In genomic region chr4:131112536-131112935, GRCm38 (mm10) we compare ENCODE assay signal across 18 mouse cellular contexts.
DNase-seq lines count a peak whose midpoint lies in the region; ATAC-seq and TF ChIP-seq lines count a peak whose summit lies in the region.
"Had no signal": no experiment of that assay in that cellular context is flagged by ENCODE, and none has a peak within 500 bp of the region (broad histone marks: within the 10 kb centered on the region; RNA-seq: fewer than 3 reads in every experiment).

No protein-coding gene starts in this region.

- no peak overlapping the region for H3K4me3 ChIP-seq in forebrain, embryonic 13.5 days
- H3K4me3 ChIP-seq in forebrain, postnatal 0 days (ENCODE audit: low read depth, low read length): no peak overlapping the region
- no peak overlapping the region for H3K4me3 ChIP-seq in neural tube, embryonic 11.5 days (ENCODE audit: low read depth, low read length)
- H3K4me3 ChIP-seq: embryonic facial prominence, embryonic 10.5 days; embryonic facial prominence, embryonic 12.5 days; forebrain, embryonic 15.5 days had no signal

- peak; percentile 10 for DNase-seq in cerebellum, adult 9-11 months
- DNase-seq in cerebellum, postnatal 14 days: no peak
- DNase-seq in forebrain, postnatal 0 days: no peak
- peak; percentile 7 for DNase-seq in neural tube, embryonic 11.5 days (ENCODE audit: low spot score)
- no peak for DNase-seq in neural tube, embryonic 10.5 days (ENCODE audit: extremely low spot score, low spot score)
- peak; percentile 53 for DNase-seq in brain, embryonic 14.5 days (ENCODE audit: low read depth)
- no peak for DNase-seq in ovary, postnatal 10 days (ENCODE audit: low spot score)
- DNase-seq: adrenal gland, adult 2 months; adrenal gland, postnatal 10 days; adrenal gland, postnatal 25 days; cerebellum, adult 11 months; cerebellum, adult 18-20 months; cerebellum, adult 8-10 months; cerebellum, postnatal 25 days had no signal

- WGBS in forebrain, embryonic 13.5 days: 63% methylated on average over 6 of the region's 6 CpGs
- WGBS in forebrain, postnatal 0 days: 74% methylated on average over 6 of the region's 6 CpGs
- WGBS in neural tube, embryonic 11.5 days: 73% methylated on average over 6 of the region's 6 CpGs

- H3K9ac ChIP-seq in forebrain, embryonic 13.5 days: no peak overlapping the region
- no peak overlapping the region for H3K9ac ChIP-seq in forebrain, postnatal 0 days
- H3K9ac ChIP-seq in neural tube, embryonic 11.5 days (ENCODE audit: low read length): no peak overlapping the region
- H3K9ac ChIP-seq: embryonic facial prominence, embryonic 12.5 days; forebrain, embryonic 15.5 days had no signal

- H3K27me3 ChIP-seq in forebrain, embryonic 13.5 days: no peaks in the 10 kb centered on the region
- no peaks in the 10 kb centered on the region for H3K27me3 ChIP-seq in forebrain, postnatal 0 days (ENCODE audit: insufficient read depth, low read length)
- H3K27me3 ChIP-seq in neural tube, embryonic 11.5 days (ENCODE audit: control insufficient read depth, insufficient read depth, low read length): no peaks in the 10 kb centered on the region
- H3K27me3 ChIP-seq: embryonic facial prominence, embryonic 12.5 days; forebrain, embryonic 15.5 days had no signal

- no peak overlapping the region for H3K4me2 ChIP-seq in forebrain, embryonic 13.5 days
- no peak overlapping the region for H3K4me2 ChIP-seq in forebrain, postnatal 0 days (ENCODE audit: low read depth)
- H3K4me2 ChIP-seq in neural tube, embryonic 11.5 days (ENCODE audit: low read depth): no peak overlapping the region
- H3K4me2 ChIP-seq: embryonic facial prominence, embryonic 12.5 days; forebrain, embryonic 15.5 days had no signal

- no peaks in the 10 kb centered on the region for H3K36me3 ChIP-seq in forebrain, embryonic 13.5 days (ENCODE audit: poor library complexity, severe bottlenecking)
- no peaks in the 10 kb centered on the region for H3K36me3 ChIP-seq in forebrain, postnatal 0 days (ENCODE audit: insufficient read depth)
- no peaks in the 10 kb centered on the region for H3K36me3 ChIP-seq in neural tube, embryonic 11.5 days (ENCODE audit: control insufficient read depth, insufficient read depth, low read length)
- H3K36me3 ChIP-seq: embryonic facial prominence, embryonic 10.5 days; embryonic facial prominence, embryonic 12.5 days; forebrain, embryonic 15.5 days had no signal

- H3K9me3 ChIP-seq in forebrain, embryonic 13.5 days (replicated peaks): no peaks in the 10 kb centered on the region
- no peaks in the 10 kb centered on the region for H3K9me3 ChIP-seq in forebrain, postnatal 0 days (ENCODE audit: low read length)
- H3K9me3 ChIP-seq in neural tube, embryonic 11.5 days (ENCODE audit: control insufficient read depth, low read length): no peaks in the 10 kb centered on the region
- H3K9me3 ChIP-seq: embryonic facial prominence, embryonic 10.5 days; embryonic facial prominence, embryonic 12.5 days; forebrain, embryonic 15.5 days had no signal

- peaks cover 26% of the 10 kb centered on the region for H3K4me1 ChIP-seq in forebrain, embryonic 13.5 days
- H3K4me1 ChIP-seq in forebrain, postnatal 0 days (ENCODE audit: insufficient read depth): no peaks in the 10 kb centered on the region
- no peaks in the 10 kb centered on the region for H3K4me1 ChIP-seq in neural tube, embryonic 11.5 days (ENCODE audit: control insufficient read depth, insufficient read depth, low read length)
- H3K4me1 ChIP-seq: embryonic facial prominence, embryonic 12.5 days had no signal

- TF ChIP-seq CTCF in forebrain, postnatal 0 days (IDR thresholded peaks at IDR 0.05; ENCODE audit: low read depth): no peak
- TF ChIP-seq CTCF in brain, embryonic 14.5 days (IDR thresholded peaks at IDR 0.05; ENCODE audit: borderline replicate concordance, extremely low read depth, insufficient read depth, insufficient read length): no peak

- ATAC-seq in forebrain, embryonic 13.5 days: peak; percentile 43; the same call in 1 of the 2 replicates
- ATAC-seq in forebrain, postnatal 0 days: no peak
- no peak for ATAC-seq in neural tube, embryonic 11.5 days (ENCODE audit: insufficient read depth, low FRiP score, low TSS enrichment)
- ATAC-seq: forebrain, embryonic 15.5 days had no signal

- no peak overlapping the region for H3K27ac ChIP-seq in forebrain, embryonic 13.5 days
- no peak overlapping the region for H3K27ac ChIP-seq in forebrain, postnatal 0 days (ENCODE audit: low read depth, low read length)
- H3K27ac ChIP-seq in neural tube, embryonic 11.5 days (ENCODE audit: low read depth, low read length): no peak overlapping the region
- H3K27ac ChIP-seq: embryonic facial prominence, embryonic 10.5 days; embryonic facial prominence, embryonic 12.5 days; forebrain, embryonic 15.5 days had no signal

- TF ChIP-seq POLR2A in brain, embryonic 14.5 days (IDR thresholded peaks at IDR 0.05; ENCODE audit: borderline replicate concordance, extremely low read depth, insufficient read depth, insufficient read length, poor library complexity, severe bottlenecking): no peak

Comparison
In these comparisons a context has a peak if more than half of its experiments do, and no peak if none do; other contexts are left out.
1. DNase-seq: peak in cerebellum, adult 9-11 months (single experiment), neural tube, embryonic 11.5 days (single experiment) and brain, embryonic 14.5 days (single experiment); none in cerebellum, postnatal 14 days (0 of 2), forebrain, postnatal 0 days (single experiment), neural tube, embryonic 10.5 days (single experiment) and ovary, postnatal 10 days (single experiment).